In genomic region chr9:109891501-109891900, GRCm38 (mm10) we compare ENCODE assay signal across 16 mouse cellular contexts. TPM values are rescaled to one million over a fixed set of nuclear protein-coding genes. Genes with fewer than 3 reads are reported as not detected.
"Had no signal": no experiment of that assay in that cellular context is flagged by ENCODE, and none has a peak within 500 bp of the region (broad histone marks: within the 10 kb centered on the region; RNA-seq: fewer than 3 reads in every experiment).

No protein-coding gene starts in this region.

- H3K4me3 ChIP-seq: kidney, embryonic 15.5 days; limb, embryonic 15.5 days; liver, embryonic 12.5 days; lung, embryonic 15.5 days; midbrain, embryonic 12.5 days; neural tube, embryonic 13.5 days had no signal

- H3K4me2 ChIP-seq: kidney, embryonic 15.5 days; limb, embryonic 15.5 days; liver, embryonic 12.5 days; lung, embryonic 15.5 days; midbrain, embryonic 12.5 days; neural tube, embryonic 13.5 days had no signal

- H3K9ac ChIP-seq: kidney, embryonic 15.5 days; limb, embryonic 15.5 days; liver, embryonic 12.5 days; lung, embryonic 15.5 days; midbrain, embryonic 12.5 days; neural tube, embryonic 13.5 days had no signal

- H3K27ac ChIP-seq: kidney, embryonic 15.5 days; limb, embryonic 15.5 days; liver, embryonic 12.5 days; lung, embryonic 15.5 days; midbrain, embryonic 12.5 days; neural tube, embryonic 13.5 days had no signal

- DNase-seq: kidney, postnatal 25 days; layer of hippocampus, postnatal 36 days; retina, postnatal 1 day; right cerebral cortex, postnatal 4 days; spleen, adult 18-20 months; thymus, adult 2 months; thymus, postnatal 25 days had no signal

- H3K9me3 ChIP-seq: kidney, embryonic 15.5 days; limb, embryonic 15.5 days; liver, embryonic 12.5 days; lung, embryonic 15.5 days; midbrain, embryonic 12.5 days; neural tube, embryonic 13.5 days had no signal

- ATAC-seq: liver, embryonic 12.5 days; midbrain, embryonic 16.5 days had no signal

- H3K27me3 ChIP-seq: kidney, embryonic 15.5 days; limb, embryonic 15.5 days; liver, embryonic 12.5 days; lung, embryonic 15.5 days; midbrain, embryonic 12.5 days; neural tube, embryonic 13.5 days had no signal

RNA-seq across cellular contexts. Expression of gene Camp, which starts 42.1 kb away (rescaled TPM):
- total RNA-seq: layer of hippocampus, postnatal 36 days; left cerebral cortex, adult 8-10 months; left cerebral cortex, postnatal 25 days had no signal
